Mouse (Mus musculus): ENCODE measurements at regions not wholly inside any gene's neighbourhood (a gene's known extent, or its start where the extent isn't known, plus 50 kb on each side); places are given as distances from the start of the nearest gene placed in this dataset.

GRCm38 (mm10) chr1:60665329-60665728, 51.3 kb upstream of the Cd28 start:
- TF ChIP-seq POLR2A (IDR thresholded peaks at IDR 0.05; ENCODE audit: low read depth, low read length), result no peak
- TF ChIP-seq CTCF (IDR thresholded peaks at IDR 0.05; ENCODE audit: borderline replicate concordance, insufficient read depth, low read length), result no peak

All from embryonic fibroblast, embryonic 13.5 days (primary cell).